In the genomic region with DNA sequence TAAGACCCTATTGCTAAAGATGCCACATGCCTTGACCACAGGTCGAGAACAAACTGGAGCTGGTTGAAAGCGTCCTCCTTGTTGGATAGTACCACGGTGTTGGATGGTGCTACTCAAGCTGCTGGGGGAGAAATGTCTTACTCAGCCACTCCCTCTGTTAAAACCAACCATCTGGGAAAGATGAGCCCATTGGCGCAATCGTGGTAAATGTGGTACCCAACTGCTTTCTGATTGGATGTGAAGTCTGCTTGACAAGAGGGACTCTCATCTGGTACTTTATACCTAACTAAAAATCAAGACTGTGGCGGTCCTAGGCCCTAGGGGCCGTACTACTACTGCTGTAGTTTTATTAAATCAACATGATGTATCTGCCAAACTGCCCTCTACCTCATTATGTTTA, we compare ENCODE assay signal across 10 mouse cellular contexts. TPM values are rescaled to one million over a fixed set of nuclear protein-coding genes. Genes with fewer than 3 reads are reported as not detected.
DNase-seq lines count a peak whose midpoint lies in the region; ATAC-seq and TF ChIP-seq lines count a peak whose summit lies in the region.
"Had no signal": no experiment of that assay in that cellular context is flagged by ENCODE, and none has a peak within 500 bp of the region (broad histone marks: within the 10 kb centered on the region; RNA-seq: fewer than 3 reads in every experiment).

No protein-coding gene starts in this region.

- TF ChIP-seq CTCF in ES-Bruce4 (IDR thresholded peaks at IDR 0.05; ENCODE audit: low read depth, low read length), result no peak

- TF ChIP-seq EP300 in ES-Bruce4 (IDR thresholded peaks at IDR 0.05; ENCODE audit: insufficient read depth, low read depth, low read length), result no peak

- peaks cover 9% of the 10 kb centered on the region for H3K36me3 ChIP-seq in heart, embryonic 15.5 days
- H3K36me3 ChIP-seq in ES-Bruce4 (ENCODE audit: control insufficient read depth, insufficient read depth, low read length, poor library complexity, severe bottlenecking), result no peaks in the 10 kb centered on the region; the same call in 1 of the 2 replicates
- no peaks in the 10 kb centered on the region for H3K36me3 ChIP-seq in forebrain, embryonic 16.5 days (ENCODE audit: control insufficient read depth, insufficient read depth)
- peaks cover 16% of the 10 kb centered on the region for H3K36me3 ChIP-seq in midbrain, embryonic 10.5 days

- H3K4me1 ChIP-seq in heart, embryonic 15.5 days (replicated peaks), result peaks cover 18% of the 10 kb centered on the region
- peaks cover 2% of the 10 kb centered on the region for H3K4me1 ChIP-seq in ES-Bruce4 (ENCODE audit: control insufficient read depth, insufficient read depth, low read length)
- peaks cover 22% of the 10 kb centered on the region for H3K4me1 ChIP-seq in forebrain, embryonic 16.5 days (replicated peaks; ENCODE audit: control insufficient read depth, insufficient read depth, low read length)
- H3K4me1 ChIP-seq in midbrain, embryonic 10.5 days, result peaks cover 20% of the 10 kb centered on the region

- H3K27ac ChIP-seq in heart, embryonic 15.5 days, result 0 out of 2 replicates have a peak overlapping the region, but pooled peaks have one; percentile 86
- no peak overlapping the region for H3K27ac ChIP-seq in ES-Bruce4 (ENCODE audit: insufficient read depth, low read length)
- no peak overlapping the region for H3K27ac ChIP-seq in forebrain, embryonic 16.5 days (ENCODE audit: low read length)
- H3K27ac ChIP-seq in midbrain, embryonic 10.5 days (replicated peaks), result no peak overlapping the region

- H3K4me2 ChIP-seq in heart, embryonic 15.5 days, result peak overlapping the region; percentile 73
- H3K4me2 ChIP-seq in forebrain, embryonic 16.5 days (ENCODE audit: low read length), result peak overlapping the region; percentile 73

- no peak for TF ChIP-seq POLR2A in ES-Bruce4 (IDR thresholded peaks at IDR 0.05; ENCODE audit: insufficient read depth, low read length)

- H3K9ac ChIP-seq in heart, embryonic 15.5 days, result peak overlapping the region; percentile 73; the same call in 1 of the 2 replicates
- H3K9ac ChIP-seq in ES-Bruce4 (ENCODE audit: low read depth, poor library complexity, severe bottlenecking), result peak overlapping the region; percentile 61
- H3K9ac ChIP-seq in forebrain, embryonic 16.5 days (replicated peaks; ENCODE audit: low read depth, low read length), result no peak overlapping the region

- ATAC-seq in heart, embryonic 15.5 days (replicated peaks; ENCODE audit: insufficient number of reproducible peaks, insufficient read depth, low FRiP score, low read depth), result no peak
- no peak for ATAC-seq in forebrain, embryonic 16.5 days

- H3K9me3 ChIP-seq in heart, embryonic 15.5 days (replicated peaks), result no peaks in the 10 kb centered on the region
- no peaks in the 10 kb centered on the region for H3K9me3 ChIP-seq in ES-Bruce4 (replicated peaks; ENCODE audit: control insufficient read depth, insufficient read depth, low read length, poor library complexity, severe bottlenecking)
- H3K9me3 ChIP-seq in forebrain, embryonic 16.5 days (ENCODE audit: control insufficient read depth, low read length), result no peaks in the 10 kb centered on the region
- H3K9me3 ChIP-seq in midbrain, embryonic 10.5 days (replicated peaks), result no peaks in the 10 kb centered on the region

- WGBS in heart, embryonic 15.5 days, result 74% methylated on average over 7 of the region's 7 CpGs
- 84% methylated on average over 7 of the region's 7 CpGs for WGBS in forebrain, embryonic 16.5 days
- 83% methylated on average over 7 of the region's 7 CpGs for WGBS in midbrain, embryonic 10.5 days

- DNase-seq in heart, adult 11 months, result no peak
- DNase-seq in midbrain, embryonic 10.5 days (ENCODE audit: low spot score), result no peak
- DNase-seq in cerebellum, adult 9-10 months, result no peak
- no peak for DNase-seq in thymus, postnatal 25 days
- DNase-seq in frontal cortex, postnatal 14 days (ENCODE audit: low spot score in 2 of 2), result no peak
- DNase-seq: thymus, postnatal 36 days had no signal

- H3K4me3 ChIP-seq in heart, embryonic 15.5 days, result peak overlapping the region; percentile 76
- H3K4me3 ChIP-seq in ES-Bruce4 (ENCODE audit: low read depth, low read length), result peak overlapping the region; percentile 95
- peak overlapping the region; percentile 84 for H3K4me3 ChIP-seq in forebrain, embryonic 16.5 days (replicated peaks; ENCODE audit: low read length)
- peak overlapping the region; percentile 70 for H3K4me3 ChIP-seq in midbrain, embryonic 10.5 days

- H3K27me3 ChIP-seq in heart, embryonic 15.5 days, result no peaks in the 10 kb centered on the region
- no peaks in the 10 kb centered on the region for H3K27me3 ChIP-seq in ES-Bruce4 (ENCODE audit: control insufficient read depth, insufficient read depth, low read length, poor library complexity, severe bottlenecking)
- no peaks in the 10 kb centered on the region for H3K27me3 ChIP-seq in forebrain, embryonic 16.5 days (replicated peaks; ENCODE audit: control insufficient read depth, insufficient read depth, low read length)
- no peaks in the 10 kb centered on the region for H3K27me3 ChIP-seq in midbrain, embryonic 10.5 days (ENCODE audit: low read depth, poor library complexity, severe bottlenecking)

RNA-seq across cellular contexts. Expression of a gene that starts 1.0 kb away (rescaled TPM):
- polyA plus RNA-seq in heart, embryonic 15.5 days (2015; fragmentation: Nextera tagmentation; extraction: Ambion mirVana), result 9.1 and 12.5 TPM in 2 replicates
- polyA plus RNA-seq in ES-Bruce4 (2011; ENCODE audit: insufficient read depth, insufficient read length, low read depth, missing spikeins), result 37.4 and 38.7 TPM in 2 replicates
- 18.5 and 19.0 TPM in 2 replicates for polyA plus RNA-seq in forebrain, embryonic 16.5 days (2015; fragmentation: Nextera tagmentation; extraction: Ambion mirVana)
- polyA plus RNA-seq in midbrain, embryonic 10.5 days (2016; fragmentation: Nextera tagmentation; extraction: Ambion mirVana), result 20.8 and 23.1 TPM in 2 replicates

RNA-seq across cellular contexts. Expression of a gene that starts 1.1 kb away (rescaled TPM):
- polyA plus RNA-seq in heart, embryonic 15.5 days (2015; fragmentation: Nextera tagmentation; extraction: Ambion mirVana), result 239 and 276 TPM in 2 replicates
- polyA plus RNA-seq in ES-Bruce4 (2011; ENCODE audit: insufficient read depth, insufficient read length, low read depth, missing spikeins), result 142 and 162 TPM in 2 replicates
- 251 and 262 TPM in 2 replicates for polyA plus RNA-seq in forebrain, embryonic 16.5 days (2015; fragmentation: Nextera tagmentation; extraction: Ambion mirVana)
- polyA plus RNA-seq in midbrain, embryonic 10.5 days (2016; fragmentation: Nextera tagmentation; extraction: Ambion mirVana), result 245 and 251 TPM in 2 replicates

RNA-seq across cellular contexts. Expression of a gene that starts 17.7 kb away (rescaled TPM):
- polyA plus RNA-seq in heart, embryonic 15.5 days (2015; fragmentation: Nextera tagmentation; extraction: Ambion mirVana), result 8.0 and 8.1 TPM in 2 replicates
- polyA plus RNA-seq in ES-Bruce4 (2011; ENCODE audit: insufficient read depth, insufficient read length, low read depth, missing spikeins), result 9.2 and 9.4 TPM in 2 replicates
- 9.2 and 9.5 TPM in 2 replicates for polyA plus RNA-seq in forebrain, embryonic 16.5 days (2015; fragmentation: Nextera tagmentation; extraction: Ambion mirVana)
- polyA plus RNA-seq in midbrain, embryonic 10.5 days (2016; fragmentation: Nextera tagmentation; extraction: Ambion mirVana), result 7.3 and 8.9 TPM in 2 replicates

RNA-seq across cellular contexts. Expression of a gene that starts 23.0 kb away (rescaled TPM):
- polyA plus RNA-seq in heart, embryonic 15.5 days (2015; fragmentation: Nextera tagmentation; extraction: Ambion mirVana), result 4.1 and 4.8 TPM in 2 replicates
- 5.5 and 6.3 TPM in 2 replicates for polyA plus RNA-seq in ES-Bruce4 (2011; ENCODE audit: insufficient read depth, insufficient read length, low read depth, missing spikeins)
- polyA plus RNA-seq in forebrain, embryonic 16.5 days (2015; fragmentation: Nextera tagmentation; extraction: Ambion mirVana), result 24.9 and 26.0 TPM in 2 replicates
- 11.0 and 15.0 TPM in 2 replicates for polyA plus RNA-seq in midbrain, embryonic 10.5 days (2016; fragmentation: Nextera tagmentation; extraction: Ambion mirVana)

RNA-seq across cellular contexts. Expression of a gene that starts 27.1 kb away (rescaled TPM):
- not detected in 2 replicates for polyA plus RNA-seq in heart, embryonic 15.5 days (2015; fragmentation: Nextera tagmentation; extraction: Ambion mirVana)
- not detected in 2 replicates for polyA plus RNA-seq in ES-Bruce4 (2011; ENCODE audit: insufficient read depth, insufficient read length, low read depth, missing spikeins)
- polyA plus RNA-seq in forebrain, embryonic 16.5 days (2015; fragmentation: Nextera tagmentation; extraction: Ambion mirVana), result not detected in 2 replicates
- not detected in 2 replicates for polyA plus RNA-seq in midbrain, embryonic 10.5 days (2016; fragmentation: Nextera tagmentation; extraction: Ambion mirVana)
- polyA plus RNA-seq: large intestine, adult 2 months had no signal
